21 mouse cellular contexts compared by ENCODE assay signal in the genomic region with DNA sequence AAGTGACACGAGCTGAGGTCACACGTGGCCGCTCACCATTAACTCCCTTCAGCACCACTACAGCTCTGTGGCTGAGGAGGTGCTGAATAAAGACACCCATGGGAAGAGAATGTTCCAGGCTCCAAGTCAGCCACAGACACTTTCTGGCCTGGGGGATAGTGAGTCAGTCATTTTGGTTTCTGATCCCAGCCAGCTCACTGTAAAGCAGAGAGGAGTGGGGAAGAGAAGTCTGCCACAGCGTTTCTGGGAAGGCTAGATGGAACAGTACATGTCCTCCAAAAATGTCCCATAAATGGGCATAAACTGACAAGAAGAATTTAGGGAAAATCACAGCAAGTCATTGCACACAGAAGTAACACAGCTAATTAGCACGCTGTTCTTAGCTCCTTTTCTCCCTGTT. TPM values are rescaled to one million over a fixed set of nuclear protein-coding genes. Genes with fewer than 3 reads are reported as not detected.
DNase-seq lines count a peak whose midpoint lies in the region; ATAC-seq lines count a peak whose summit lies in the region.
"Had no signal": no experiment of that assay in that cellular context is flagged by ENCODE, and none has a peak within 500 bp of the region (broad histone marks: within the 10 kb centered on the region; RNA-seq: fewer than 3 reads in every experiment).

No protein-coding gene starts in this region.

- no peak for ATAC-seq in midbrain, embryonic 13.5 days
- ATAC-seq: forebrain, embryonic 15.5 days; inflammation-experienced regulatory T-cells, adult 6 months had no signal

- H3K27ac ChIP-seq in midbrain, embryonic 13.5 days, result no peak overlapping the region
- H3K27ac ChIP-seq: embryonic facial prominence, embryonic 15.5 days; forebrain, embryonic 15.5 days; heart, embryonic 15.5 days; limb, embryonic 12.5 days; liver, embryonic 14.5 days had no signal

- no peak overlapping the region for H3K9ac ChIP-seq in midbrain, embryonic 13.5 days (replicated peaks)
- H3K9ac ChIP-seq: embryonic facial prominence, embryonic 15.5 days; forebrain, embryonic 15.5 days; heart, embryonic 15.5 days; limb, embryonic 12.5 days; liver, embryonic 14.5 days had no signal

- 82% methylated on average over 5 of the region's 5 CpGs for WGBS in midbrain, embryonic 13.5 days

- H3K9me3 ChIP-seq in midbrain, embryonic 13.5 days, result no peaks in the 10 kb centered on the region
- H3K9me3 ChIP-seq: embryonic facial prominence, embryonic 15.5 days; forebrain, embryonic 15.5 days; heart, embryonic 15.5 days; limb, embryonic 12.5 days had no signal

- H3K4me3 ChIP-seq in midbrain, embryonic 13.5 days (replicated peaks), result no peak overlapping the region
- H3K4me3 ChIP-seq: embryonic facial prominence, embryonic 15.5 days; forebrain, embryonic 15.5 days; heart, embryonic 15.5 days; limb, embryonic 12.5 days; myocyte had no signal

- no peaks in the 10 kb centered on the region for H3K4me1 ChIP-seq in midbrain, embryonic 13.5 days (replicated peaks)
- H3K4me1 ChIP-seq: embryonic facial prominence, embryonic 15.5 days; forebrain, embryonic 15.5 days; heart, embryonic 15.5 days; limb, embryonic 12.5 days had no signal

- DNase-seq in layer of hippocampus, postnatal 36 days, result peak; percentile 27 to 29
- no peak for DNase-seq in layer of hippocampus, postnatal 25 days (ENCODE audit: extremely low spot score in 1 of 2, low spot score in 1 of 2)
- DNase-seq in 3134 (ENCODE audit: extremely low read depth, insufficient read length, low spot score), result peak; percentile 38
- DNase-seq in 3T3-L1 (ENCODE audit: low read depth, low spot score), result peak; percentile 91
- peak; percentile 57 for DNase-seq in fibroblast of lung, adult 2 months (ENCODE audit: low read depth)
- no peak for DNase-seq in cerebellum, postnatal 10 days
- DNase-seq: cerebellum, adult 18-20 months; gastrocnemius, postnatal 36 days; lung, postnatal 36 days; retina, postnatal 1 day; thymus, adult 18-20 months had no signal

- H3K4me2 ChIP-seq in midbrain, embryonic 13.5 days (replicated peaks), result no peak overlapping the region
- H3K4me2 ChIP-seq: embryonic facial prominence, embryonic 15.5 days; forebrain, embryonic 15.5 days; heart, embryonic 15.5 days; limb, embryonic 12.5 days; midbrain, embryonic 11.5 days had no signal

- no peaks in the 10 kb centered on the region for H3K36me3 ChIP-seq in midbrain, embryonic 13.5 days
- H3K36me3 ChIP-seq: embryonic facial prominence, embryonic 15.5 days; forebrain, embryonic 15.5 days; heart, embryonic 15.5 days; limb, embryonic 12.5 days had no signal

- H3K27me3 ChIP-seq in midbrain, embryonic 13.5 days, result no peaks in the 10 kb centered on the region
- H3K27me3 ChIP-seq: embryonic facial prominence, embryonic 15.5 days; forebrain, embryonic 15.5 days; limb, embryonic 12.5 days had no signal

RNA-seq across cellular contexts. Expression of gene Tnn, which starts 52.4 kb away (rescaled TPM):
- under 1 TPM; 0.08 to 0.10 TPM for total RNA-seq in layer of hippocampus, postnatal 36 days (2021)
- total RNA-seq in layer of hippocampus, postnatal 25 days (2021), result under 1 TPM; 0.07 to 0.09 TPM
- polyA plus RNA-seq in midbrain, embryonic 13.5 days (2015; fragmentation: Nextera tagmentation; extraction: Ambion mirVana), result 0.04 TPM in 1 of 2 replicates, not detected in the other
- total RNA-seq: common myeloid progenitor, adult 5-6 weeks; gastrocnemius, postnatal 36 days had no signal
- polyA plus RNA-seq: forebrain, embryonic 15.5 days; midbrain, embryonic 11.5 days; myocyte had no signal

RNA-seq across cellular contexts. Expression of gene 4930523C07Rik, which starts 56.8 kb away (rescaled TPM):
- 1 to 10 TPM; 2.4 to 3.5 TPM for total RNA-seq in layer of hippocampus, postnatal 36 days (2021)
- total RNA-seq in layer of hippocampus, postnatal 25 days (2021), result 1 to 10 TPM; 1.5 to 2.8 TPM
- 1.1 and 1.2 TPM in 2 replicates for polyA plus RNA-seq in midbrain, embryonic 13.5 days (2015; fragmentation: Nextera tagmentation; extraction: Ambion mirVana)

Comparison
In these comparisons a context has a peak if more than half of its experiments do, and no peak if none do; other contexts are left out.
1. DNase-seq: peak in layer of hippocampus, postnatal 36 days (2 of 2), 3134 (single experiment), 3T3-L1 (single experiment) and fibroblast of lung, adult 2 months (single experiment); none in layer of hippocampus, postnatal 25 days (0 of 2) and cerebellum, postnatal 10 days (0 of 2).